Mouse (Mus musculus) E14TG2a.4 (cell line): ENCODE results near the gene Stard3.

Source experiments
- CTCF ChIP-seq: conservative IDR thresholded peaks from 2 replicates; pipeline ENCODE4 v1.5.1; 2014; ENCODE audit warnings: low read length
- NANOG ChIP-seq: IDR thresholded peaks from 2 replicates; pipeline ENCODE4 v1.6.1; 2014; ENCODE audit warnings: borderline replicate concordance, low read length, mixed read lengths
- POU5F1 ChIP-seq: IDR thresholded peaks from 2 replicates; pipeline ENCODE4 v1.6.1; 2014; ENCODE audit warnings: low read length, borderline replicate concordance

DNA sequence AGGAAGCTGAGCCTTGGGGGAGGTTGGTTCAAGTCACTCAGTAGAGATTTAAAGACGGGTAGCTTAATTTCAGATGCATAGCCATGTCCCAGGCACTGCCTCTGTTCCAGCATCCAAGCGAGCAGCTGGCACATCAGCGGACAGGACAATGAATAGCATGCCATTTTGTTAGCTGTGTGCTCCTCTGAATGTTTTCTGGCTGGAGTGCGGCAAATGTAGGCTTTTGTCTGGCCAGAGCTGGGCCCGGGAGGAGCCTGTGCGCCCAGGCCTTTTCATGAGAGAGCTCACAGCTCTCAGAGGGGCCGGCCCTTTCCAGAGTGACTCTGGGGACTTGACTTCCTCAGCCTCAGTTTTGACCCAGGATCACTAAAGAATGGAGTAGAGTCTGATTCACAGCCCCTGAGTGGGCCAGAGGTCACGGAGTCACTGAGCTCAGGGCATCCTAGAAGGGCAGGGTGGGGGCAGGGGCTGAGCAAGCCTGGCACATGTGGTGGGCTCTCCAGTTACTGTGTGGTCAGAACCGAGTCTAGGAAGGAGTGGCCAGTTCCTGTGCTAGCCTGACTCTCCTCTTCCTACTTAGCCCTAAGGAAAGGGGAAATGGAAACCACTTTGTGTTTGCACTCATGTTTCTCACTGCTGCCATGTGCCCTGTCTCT is 2.8 kb downstream of the Stard3 start:
- TF ChIP-seq CTCF (no peak), POU5F1 (no peak), NANOG (no peak)
